24 mouse cellular contexts compared by ENCODE assay signal in genomic region chr13:36329871-36330270, GRCm38 (mm10).
"Had no signal": no experiment of that assay in that cellular context is flagged by ENCODE, and none has a peak within 500 bp of the region (broad histone marks: within the 10 kb centered on the region; RNA-seq: fewer than 3 reads in every experiment).

No protein-coding gene starts in this region.

- H3K9ac ChIP-seq: heart, embryonic 13.5 days; heart, embryonic 15.5 days; hindbrain, embryonic 13.5 days; hindbrain, embryonic 15.5 days; limb, embryonic 13.5 days; limb, embryonic 15.5 days; liver, embryonic 12.5 days; liver, embryonic 14.5 days had no signal

- DNase-seq: gastrocnemius, postnatal 14 days; gastrocnemius, postnatal 36 days; heart, adult 11 months; heart, adult 2 months; heart, postnatal 14 days; heart, postnatal 36 days; kidney, adult 11 months; kidney, adult 2 months; kidney, adult 9 months; kidney, postnatal 10 days; kidney, postnatal 25 days; kidney, postnatal 4 days; left cerebral cortex, postnatal 4 days had no signal

- H3K4me2 ChIP-seq: heart, embryonic 11.5 days; heart, embryonic 13.5 days; heart, embryonic 15.5 days; hindbrain, embryonic 13.5 days; hindbrain, embryonic 15.5 days; limb, embryonic 13.5 days; limb, embryonic 15.5 days; liver, embryonic 12.5 days had no signal

- H3K9me3 ChIP-seq: heart, embryonic 13.5 days; heart, embryonic 15.5 days; hindbrain, embryonic 13.5 days; hindbrain, embryonic 15.5 days; limb, embryonic 13.5 days; limb, embryonic 15.5 days; liver, embryonic 12.5 days had no signal

- H3K27me3 ChIP-seq: heart, embryonic 13.5 days; heart, embryonic 15.5 days; hindbrain, embryonic 13.5 days; hindbrain, embryonic 15.5 days; limb, embryonic 13.5 days; limb, embryonic 15.5 days; liver, embryonic 12.5 days had no signal

- H3K27ac ChIP-seq: heart, adult 2 months; heart, embryonic 13.5 days; heart, embryonic 15.5 days; hindbrain, embryonic 13.5 days; hindbrain, embryonic 15.5 days; layer of hippocampus, adult 2 months; limb, embryonic 13.5 days; limb, embryonic 15.5 days; liver, embryonic 12.5 days; liver, embryonic 14.5 days had no signal

- ATAC-seq: inflammation-experienced regulatory T-cells, adult 6 months; liver, embryonic 12.5 days had no signal

- H3K4me3 ChIP-seq: heart, adult 2 months; heart, embryonic 13.5 days; heart, embryonic 15.5 days; hindbrain, embryonic 13.5 days; hindbrain, embryonic 15.5 days; layer of hippocampus, adult 2 months; limb, embryonic 13.5 days; limb, embryonic 15.5 days; liver, embryonic 12.5 days had no signal

- H3K4me1 ChIP-seq: heart, embryonic 13.5 days; hindbrain, embryonic 13.5 days; hindbrain, embryonic 15.5 days; limb, embryonic 13.5 days; limb, embryonic 15.5 days had no signal

- H3K36me3 ChIP-seq: heart, embryonic 13.5 days; heart, embryonic 15.5 days; hindbrain, embryonic 13.5 days; hindbrain, embryonic 15.5 days; limb, embryonic 13.5 days; limb, embryonic 15.5 days; liver, embryonic 12.5 days had no signal
